Mouse (Mus musculus) stomach, embryonic 14.5 days (tissue): ENCODE measurements around the gene Elane. TPM values are rescaled to one million over a fixed set of nuclear protein-coding genes. Genes with fewer than 3 reads are reported as not detected.
A peak's percentile ranks its signal among the peaks of the same experiment; 100 is the strongest.

ENCODE experiments used
- ATAC-seq: fragments of 200-750 bp; cut with Nextera tagmentation; 2 replicates; pipeline ENCODE4 v1.8.0; 2017; ENCODE audit warnings: low read depth, moderate TSS enrichment; ENCODE audit not compliant: insufficient number of reproducible peaks, insufficient read depth, low FRiP score
- H3K27ac ChIP-seq: fragments of 300-500 bp; sonication (generic); 2 replicates; pipeline ENCODE4 v1.5.1; 2014; ENCODE audit warnings: mild to moderate bottlenecking, low read length, moderate library complexity, mixed read lengths
- H3K27me3 ChIP-seq: fragments of 300-500 bp; sonication (generic); 2 replicates; pipeline ENCODE4 v1.6.1; 2014; ENCODE audit warnings: low read length, control low read depth, mixed read lengths; ENCODE audit not compliant: control insufficient read depth, insufficient read depth
- H3K36me3 ChIP-seq: fragments of 300-500 bp; sonication (generic); 2 replicates; pipeline ENCODE4 v1.6.1; 2014; ENCODE audit warnings: mild to moderate bottlenecking, control low read depth, low read length, moderate library complexity, mixed read lengths; ENCODE audit not compliant: control insufficient read depth, insufficient read depth
- H3K4me1 ChIP-seq: fragments of 300-500 bp; sonication (generic); 2 replicates; pipeline ENCODE4 v1.6.1; 2014; ENCODE audit warnings: low read length, control low read depth, mixed read lengths; ENCODE audit not compliant: control insufficient read depth, insufficient read depth
- H3K4me2 ChIP-seq: fragments of 300-500 bp; sonication (generic); replicated peaks from 2 replicates; pipeline ENCODE4 v1.6.1; 2014; ENCODE audit warnings: low read depth, low read length, control low read depth
- H3K4me3 ChIP-seq: fragments of 300-500 bp; sonication (generic); 2 replicates; pipeline ENCODE4 v1.5.1; 2014; ENCODE audit warnings: low read depth, low read length, control low read depth
- H3K9ac ChIP-seq: fragments of 300-500 bp; sonication (generic); replicated peaks from 2 replicates; pipeline ENCODE4 v1.6.1; 2014; ENCODE audit warnings: low read depth, mild to moderate bottlenecking, control low read depth, low read length, moderate library complexity, mixed read lengths
- H3K9me3 ChIP-seq: fragments of 300-500 bp; sonication (generic); 2 replicates; pipeline ENCODE4 v1.6.1; 2016; ENCODE audit warnings: low read depth, low read length, control low read depth; ENCODE audit not compliant: control insufficient read depth
- WGBS: fragments of 180-500 bp; shearing (Covaris S2); extraction: QIAGEN DNeasy Blood & Tissue Kit; methylation state at CpG from one replicate; pipeline ENCODE4 v1.1.7; 2014; 5-methylcytosine and 5-hydroxymethylcytosine counted together
- polyA plus RNA-seq: library from polyadenylated mRNA; unstranded; fragments of >200 nt; fragmentation: Nextera tagmentation; extraction: Ambion mirVana; gene quantifications from 2 replicates; pipeline ENCODE4 v1.2.1, GENCODE M21; 2014

Elane gene
- polyA plus RNA-seq, 1 experiment from 2014 or later = 3.3 TPM

DNA sequence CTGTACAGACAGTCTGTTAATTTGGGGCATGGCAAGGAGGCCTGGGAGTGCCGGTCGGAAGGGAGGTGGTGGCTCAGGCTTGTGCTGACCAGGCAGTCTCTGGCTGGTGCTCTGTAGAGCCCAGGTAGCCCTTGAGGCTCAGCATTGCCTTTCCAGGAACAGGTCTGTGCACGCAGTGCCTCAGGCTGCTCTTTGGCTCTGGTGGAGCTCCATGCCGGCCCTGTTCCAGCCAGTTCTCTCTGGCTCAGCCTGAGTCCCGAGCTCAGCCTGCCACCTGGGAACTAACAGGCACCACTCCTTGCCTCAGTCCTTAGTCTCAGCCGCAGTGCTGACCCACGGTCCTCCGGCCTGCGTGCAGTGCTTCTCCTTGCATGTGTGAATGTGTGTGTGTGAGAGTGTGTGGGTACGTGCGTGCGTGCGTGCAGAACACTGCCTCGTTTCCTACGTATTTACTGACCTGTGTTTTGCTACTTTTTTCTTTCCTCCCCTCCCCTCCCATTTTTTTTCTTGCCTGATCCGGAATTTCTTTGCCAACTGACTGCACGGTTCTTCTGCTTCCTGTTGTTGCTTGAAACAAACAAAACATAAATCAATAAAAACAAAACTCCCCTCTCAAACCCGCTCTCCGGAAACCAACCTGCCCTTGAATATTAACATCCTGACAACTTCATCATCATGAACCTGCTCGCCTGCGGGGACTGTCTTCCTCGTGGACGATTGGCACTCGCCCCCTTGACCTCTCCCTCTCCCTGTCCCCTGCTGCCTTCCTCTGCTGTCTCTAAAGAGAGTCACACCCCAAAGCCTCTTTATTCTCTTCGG, 24.6 kb upstream of the Elane start:
- H3K36me3 ChIP-seq = peaks cover 87% of the 10 kb centered on the region
- H3K9ac ChIP-seq = no peak overlapping the region

DNA sequence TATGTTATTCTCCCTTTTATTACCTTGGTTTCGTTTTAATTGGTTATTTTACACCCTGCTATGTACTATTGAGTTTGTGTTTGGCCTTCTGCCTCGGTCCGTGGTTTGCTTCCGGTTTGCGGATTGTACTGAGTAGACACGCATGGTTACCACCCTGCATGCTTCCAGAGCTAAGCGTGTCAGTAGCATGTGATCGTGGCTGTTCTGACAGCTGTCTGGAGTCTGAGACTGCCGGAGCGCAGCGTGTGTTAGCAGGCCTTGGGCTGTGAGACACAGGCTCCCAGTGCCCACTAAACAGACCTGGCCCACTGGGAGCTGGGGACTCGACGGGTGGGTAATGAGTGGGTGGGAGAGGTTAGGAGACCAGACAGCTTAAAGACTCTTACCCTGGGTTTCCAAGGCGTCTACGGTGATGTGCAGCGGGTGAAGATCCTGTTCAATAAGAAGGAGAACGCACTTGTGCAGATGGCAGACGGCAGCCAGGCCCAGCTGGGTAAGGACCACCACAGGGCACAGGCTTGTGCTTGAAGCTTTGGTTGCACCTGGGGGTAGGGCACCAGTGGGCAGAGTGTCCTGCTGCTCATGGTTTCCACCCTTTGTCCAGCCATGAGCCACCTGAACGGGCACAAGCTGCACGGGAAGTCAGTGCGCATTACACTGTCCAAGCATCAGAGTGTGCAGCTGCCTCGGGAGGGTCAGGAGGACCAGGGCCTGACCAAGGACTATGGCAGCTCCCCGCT, 23.8 kb upstream of the Elane start:
- Histone ChIP-seq H3K4me1 (peaks cover 18% of the 10 kb centered on the region), H3K9ac (no peak overlapping the region), H3K9me3 (no peaks in the 10 kb centered on the region), H3K4me2 (no peak overlapping the region), H3K36me3 (peaks cover 82% of the 10 kb centered on the region), H3K27ac (no peak overlapping the region), H3K27me3 (no peaks in the 10 kb centered on the region), H3K4me3 (no peak overlapping the region)
- 88% methylated on average over 23 of the region's 23 CpGs for WGBS
- no peak for ATAC-seq

More for the DNA sequence above, 24.6 kb upstream of the Elane start:
- ATAC-seq = no peak
- H3K4me1 ChIP-seq = peaks cover 26% of the 10 kb centered on the region
- whole genome bisulfite sequencing = 71% methylated on average over 25 of the region's 25 CpGs
- no peak overlapping the region for H3K4me2 ChIP-seq
- H3K9me3 ChIP-seq = no peaks in the 10 kb centered on the region
- H3K27me3 ChIP-seq = no peaks in the 10 kb centered on the region
- H3K27ac ChIP-seq = no peak overlapping the region
- H3K4me3 ChIP-seq = no peak overlapping the region

DNA sequence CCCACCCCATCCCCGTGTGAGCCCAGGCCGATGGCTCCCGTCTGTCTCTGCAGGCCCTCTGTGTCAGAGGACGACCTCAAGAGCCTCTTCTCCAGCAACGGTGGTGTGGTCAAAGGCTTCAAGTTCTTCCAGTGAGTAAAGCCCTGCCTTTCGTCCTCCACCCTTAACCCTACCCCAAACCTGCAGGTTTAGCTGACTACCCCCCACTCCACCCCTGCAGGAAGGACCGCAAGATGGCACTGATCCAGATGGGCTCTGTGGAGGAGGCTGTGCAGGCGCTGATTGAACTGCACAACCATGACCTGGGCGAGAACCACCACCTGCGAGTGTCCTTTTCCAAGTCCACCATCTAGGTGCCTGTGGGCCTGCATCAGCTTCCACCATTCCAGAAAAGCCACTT, 23.1 kb upstream of the Elane start:
- Histone ChIP-seq H3K27ac (no peak overlapping the region), H3K9ac (no peak overlapping the region), H3K27me3 (no peaks in the 10 kb centered on the region), H3K9me3 (no peaks in the 10 kb centered on the region), H3K36me3 (peaks cover 80% of the 10 kb centered on the region), H3K4me3 (no peak overlapping the region), H3K4me1 (peaks cover 11% of the 10 kb centered on the region), H3K4me2 (no peak overlapping the region)
- 65% methylated on average over 10 of the region's 10 CpGs for WGBS
- no peak for ATAC-seq

DNA sequence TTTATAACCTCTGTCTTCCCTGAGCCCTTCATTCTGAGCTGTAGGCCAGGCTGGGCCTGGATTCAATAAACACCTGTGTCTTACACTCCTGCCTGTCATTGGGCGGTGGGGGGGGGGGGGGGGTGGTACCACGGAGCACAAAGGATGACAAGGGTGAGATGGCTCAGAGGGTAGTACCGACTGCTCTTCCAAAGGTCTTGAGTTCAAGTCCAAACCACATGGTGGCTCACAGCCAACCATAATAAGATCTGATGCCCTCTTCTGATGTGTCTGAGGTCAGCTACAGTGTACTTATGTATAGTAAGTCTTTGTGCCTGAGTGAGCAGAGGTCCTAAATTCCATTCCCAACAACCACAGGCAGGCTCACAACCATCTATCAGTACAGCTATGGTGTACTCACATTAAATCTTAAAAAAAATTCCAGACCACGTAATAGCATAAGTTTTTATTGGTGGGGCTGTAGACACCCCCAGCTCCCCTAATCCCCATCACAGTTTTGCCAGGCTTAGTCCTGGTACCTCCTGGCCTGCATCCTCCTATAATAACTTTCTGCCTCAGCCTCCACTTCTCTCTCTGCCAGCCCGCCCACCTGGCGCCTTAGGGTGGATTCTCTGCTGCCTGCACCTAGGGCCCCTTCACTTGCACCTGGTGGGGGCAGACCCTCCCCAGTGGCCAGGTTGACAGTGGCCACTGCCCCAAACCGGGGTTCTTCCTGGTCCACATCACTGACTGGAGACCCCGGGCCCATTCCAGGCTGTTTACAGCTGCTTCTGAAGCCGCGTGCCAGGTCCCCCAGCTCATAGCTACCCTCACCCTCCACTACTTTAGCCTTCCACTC, 21.5 kb upstream of the Elane start:
- 0 out of 2 replicates have a peak, but pooled peaks have one; percentile 28 for ATAC-seq

DNA sequence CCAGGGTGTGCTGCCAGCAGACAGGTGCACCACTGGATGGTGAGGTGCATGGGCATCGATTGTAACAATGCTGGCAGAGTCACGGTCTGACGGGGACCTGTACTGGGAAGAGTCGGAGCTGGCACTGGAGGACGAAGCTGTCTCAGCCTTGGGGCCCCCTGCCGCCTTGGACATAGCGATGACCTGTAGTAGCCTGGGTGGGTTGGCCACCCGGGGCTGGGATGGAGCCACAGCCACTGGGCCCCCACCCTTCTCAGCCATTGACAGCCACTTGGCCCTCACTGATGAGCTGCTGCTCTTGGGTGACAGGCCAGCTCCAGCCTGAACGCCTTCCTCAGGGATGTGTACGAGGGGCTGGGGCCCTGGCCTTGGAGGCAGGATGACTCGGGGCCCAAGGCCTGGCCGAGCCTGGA, 20.9 kb upstream of the Elane start:
- H3K4me3 ChIP-seq = no peak overlapping the region
- no peak overlapping the region for H3K4me2 ChIP-seq
- H3K36me3 ChIP-seq = peaks cover 59% of the 10 kb centered on the region
- H3K9me3 ChIP-seq = no peaks in the 10 kb centered on the region
- peak overlapping the region; percentile 21; the same call in 1 of the 2 replicates for H3K27ac ChIP-seq
- no peak overlapping the region for H3K9ac ChIP-seq
- H3K27me3 ChIP-seq = no peaks in the 10 kb centered on the region
- 0 out of 2 replicates have a peak, but pooled peaks cover 2% of the 10 kb centered on the region for H3K4me1 ChIP-seq
- 58% methylated on average over 12 of the region's 12 CpGs for WGBS
- peak; percentile 19; the same call in 1 of the 2 replicates for ATAC-seq

More for the DNA sequence above, 21.5 kb upstream of the Elane start:
- Histone ChIP-seq H3K4me3 (no peak overlapping the region), H3K27me3 (no peaks in the 10 kb centered on the region), H3K4me1 (0 out of 2 replicates have a peak, but pooled peaks cover 2% of the 10 kb centered on the region), H3K9ac (no peak overlapping the region), H3K4me2 (no peak overlapping the region), H3K27ac (peak overlapping the region; percentile 21; the same call in 1 of the 2 replicates), H3K36me3 (peaks cover 65% of the 10 kb centered on the region), H3K9me3 (no peaks in the 10 kb centered on the region)
- WGBS = 45% methylated on average over 10 of the region's 10 CpGs

DNA sequence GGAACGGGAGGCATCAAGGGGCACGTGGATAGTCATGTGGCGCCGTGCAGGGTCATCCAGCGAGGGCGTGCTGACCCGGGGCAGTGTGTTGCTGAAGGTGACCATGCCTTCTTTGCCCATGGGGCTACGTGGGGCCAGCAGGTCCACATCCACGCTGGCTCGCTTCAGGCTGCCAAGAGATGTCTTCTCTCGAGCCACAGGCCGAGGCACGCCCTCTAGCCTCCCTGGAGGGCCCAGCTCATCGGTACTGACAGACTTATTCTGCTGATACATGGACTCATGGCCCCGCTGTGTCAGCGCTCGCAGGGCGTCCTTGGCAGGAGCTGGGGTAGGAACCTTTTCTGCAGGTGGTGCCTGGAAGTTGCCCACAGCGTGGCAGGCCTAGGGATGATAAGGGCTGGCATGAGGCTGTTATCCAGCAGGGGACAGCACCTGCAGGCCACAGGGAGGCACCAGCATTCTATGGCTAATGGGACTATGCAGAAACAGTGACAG, 20.2 kb upstream of the Elane start:
- no peak overlapping the region for H3K9ac ChIP-seq
- no peak overlapping the region for H3K27ac ChIP-seq
- no peak overlapping the region for H3K4me2 ChIP-seq
- 0 out of 2 replicates have a peak, but pooled peaks cover 2% of the 10 kb centered on the region for H3K4me1 ChIP-seq
- peaks cover 53% of the 10 kb centered on the region for H3K36me3 ChIP-seq
- no peaks in the 10 kb centered on the region for H3K9me3 ChIP-seq
- no peaks in the 10 kb centered on the region for H3K27me3 ChIP-seq
- WGBS = 70% methylated on average over 19 of the region's 19 CpGs
- no peak overlapping the region for H3K4me3 ChIP-seq
- ATAC-seq = no peak

DNA sequence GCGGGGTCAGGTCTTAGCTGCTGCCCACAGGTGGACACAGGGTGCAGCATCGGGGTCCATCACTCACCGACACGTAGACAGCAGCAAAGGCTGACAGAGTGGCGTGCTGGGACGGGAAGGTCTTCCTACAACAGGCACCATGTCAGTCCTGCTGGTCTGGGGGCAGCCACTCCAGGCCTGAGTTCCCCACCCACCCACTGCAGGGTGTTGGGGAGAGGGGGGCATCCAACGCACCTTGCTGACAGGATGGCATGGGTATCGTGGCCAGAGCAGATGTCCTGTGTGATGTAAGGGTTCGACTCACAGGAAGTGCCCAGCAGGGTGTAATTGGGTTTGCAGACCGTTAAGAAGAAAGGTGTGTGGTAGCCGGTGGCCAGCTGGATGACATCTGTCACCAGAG, 19.4 kb upstream of the Elane start:
- Histone ChIP-seq H3K36me3 (peaks cover 45% of the 10 kb centered on the region), H3K4me1 (0 out of 2 replicates have a peak, but pooled peaks cover 2% of the 10 kb centered on the region), H3K4me2 (no peak overlapping the region), H3K27ac (no peak overlapping the region), H3K4me3 (no peak overlapping the region), H3K27me3 (no peaks in the 10 kb centered on the region), H3K9me3 (no peaks in the 10 kb centered on the region), H3K9ac (no peak overlapping the region)
- WGBS = 75% methylated on average over 11 of the region's 11 CpGs
- no peak for ATAC-seq

DNA sequence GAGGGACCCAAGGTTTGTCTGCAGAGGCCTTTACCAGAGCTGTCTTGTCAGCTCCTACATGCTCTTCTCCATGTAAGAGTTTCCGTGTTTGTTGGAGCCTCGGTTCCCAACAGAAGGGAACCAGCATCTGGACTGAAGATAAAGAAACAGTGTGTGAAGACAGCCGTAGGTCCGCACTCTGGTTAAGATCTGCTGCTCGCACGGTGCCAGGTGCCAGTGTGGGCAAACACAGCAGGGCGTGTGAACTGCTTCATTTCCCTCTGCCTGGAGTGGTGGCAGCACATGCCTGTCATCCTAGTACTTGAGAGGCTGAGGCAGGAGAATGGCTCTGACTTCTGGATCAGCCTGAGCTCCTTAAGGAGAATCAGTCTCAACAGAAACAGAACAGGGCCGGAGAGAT, 14.2 kb upstream of the Elane start:
- H3K27ac ChIP-seq = no peak overlapping the region
- peaks cover 2% of the 10 kb centered on the region; the same call in 1 of the 2 replicates for H3K36me3 ChIP-seq
- no peaks in the 10 kb centered on the region for H3K9me3 ChIP-seq
- H3K4me3 ChIP-seq = no peak overlapping the region
- ATAC-seq = no peak
- no peaks in the 10 kb centered on the region for H3K27me3 ChIP-seq
- no peak overlapping the region for H3K4me2 ChIP-seq
- WGBS = 92% methylated on average over 8 of the region's 8 CpGs
- peaks cover 18% of the 10 kb centered on the region for H3K4me1 ChIP-seq
- no peak overlapping the region for H3K9ac ChIP-seq
